Mouse (Mus musculus): ENCODE data around the gene Meltf. TPM values are rescaled to one million over a fixed set of nuclear protein-coding genes. Genes with fewer than 3 reads are reported as not detected.

Meltf gene
- total and polyA plus RNA-seq, 3 experiments, result not detected

GRCm38 (mm10) chr16:31834011-31834584 lies 44.5 kb upstream of the Meltf start:
- no peak for DNase-seq (ENCODE audit: low read depth, low spot score)
- H3K27ac ChIP-seq (ENCODE audit: control insufficient read depth, low read depth, low read length), result no peak overlapping the region
- H3K4me1 ChIP-seq (ENCODE audit: control insufficient read depth in 1 of 2, insufficient read depth in 2 of 2, low read length in 2 of 2), result no peaks in the 10 kb centered on the region
- no peak overlapping the region for H3K4me3 ChIP-seq (ENCODE audit: control insufficient read depth in 1 of 2, insufficient read depth in 1 of 2, low read depth in 2 of 2, low read length in 2 of 2)
- no peaks in the 10 kb centered on the region for H3K9me3 ChIP-seq (replicated peaks; ENCODE audit: insufficient read depth, low read length)
- TF ChIP-seq EP300 (IDR thresholded peaks at IDR 0.05; ENCODE audit: low read depth in 1 of 2, low read length in 2 of 2) (no peak), TCF12 (IDR thresholded peaks at IDR 0.05; ENCODE audit: low read depth, low read length) (no peak), JUND (IDR thresholded peaks at IDR 0.05; ENCODE audit: low read depth, low read length) (no peak), GATA1 (IDR thresholded peaks at IDR 0.05; ENCODE audit: low read depth, low read length) (no peak), RAD21 (IDR thresholded peaks at IDR 0.05; ENCODE audit: low read depth, low read length) (no peak), ZC3H11A (IDR thresholded peaks at IDR 0.05; ENCODE audit: low read depth, low read length) (no peak), MYB (IDR thresholded peaks at IDR 0.05; ENCODE audit: low read depth, low read length) (no peak)
- no peaks in the 10 kb centered on the region for H3K27me3 ChIP-seq (ENCODE audit: control insufficient read depth in 1 of 2, insufficient read depth in 2 of 2, low read length in 2 of 2)
- H3K79me2 ChIP-seq (ENCODE audit: control insufficient read depth, insufficient read depth, low read length, poor library complexity), result no peaks in the 10 kb centered on the region
- H3K36me3 ChIP-seq (ENCODE audit: control insufficient read depth in 1 of 2, insufficient read depth in 2 of 2, low read length in 2 of 2), result peaks cover 0 to 2% of the 10 kb centered on the region in 2 experiments; a peak in 3 of 4 replicates
- no peak overlapping the region for H3K9ac ChIP-seq (ENCODE audit: control insufficient read depth, low read depth, low read length, poor library complexity, severe bottlenecking)

GRCm38 (mm10) chr16:31834662-31835318 lies 43.8 kb upstream of the Meltf start:
- Histone ChIP-seq H3K9me3 (replicated peaks; ENCODE audit: insufficient read depth, low read length) (no peaks in the 10 kb centered on the region), H3K9ac (ENCODE audit: control insufficient read depth, low read depth, low read length, poor library complexity, severe bottlenecking) (no peak overlapping the region), H3K27me3 (ENCODE audit: control insufficient read depth in 1 of 2, insufficient read depth in 2 of 2, low read length in 2 of 2) (no peaks in the 10 kb centered on the region), H3K27ac (ENCODE audit: control insufficient read depth, low read depth, low read length) (no peak overlapping the region), H3K79me2 (ENCODE audit: control insufficient read depth, insufficient read depth, low read length, poor library complexity) (no peaks in the 10 kb centered on the region), H3K36me3 (ENCODE audit: control insufficient read depth in 1 of 2, insufficient read depth in 2 of 2, low read length in 2 of 2) (peaks cover 0 to 4% of the 10 kb centered on the region in 2 experiments; a peak in 3 of 4 replicates), H3K4me1 (ENCODE audit: control insufficient read depth in 1 of 2, insufficient read depth in 2 of 2, low read length in 2 of 2) (no peaks in the 10 kb centered on the region), H3K4me3 (ENCODE audit: control insufficient read depth in 1 of 2, insufficient read depth in 1 of 2, low read depth in 2 of 2, low read length in 2 of 2) (no peak overlapping the region)
- DNase-seq (ENCODE audit: low read depth, low spot score), result peak; percentile 13
- TF ChIP-seq ZMIZ1 (IDR thresholded peaks at IDR 0.05; ENCODE audit: low read depth, low read length), result no peak
- TF ChIP-seq NRF1 (IDR thresholded peaks at IDR 0.05; ENCODE audit: insufficient read depth, low read depth, low read length, poor library complexity, severe bottlenecking), result no peak
- no peak for TF ChIP-seq E2F4 (IDR thresholded peaks at IDR 0.05; ENCODE audit: borderline replicate concordance, low read depth, low read length)
- no peak for TF ChIP-seq RAD21 (IDR thresholded peaks at IDR 0.05; ENCODE audit: low read depth, low read length)
- no peak for TF ChIP-seq GATA1 (IDR thresholded peaks at IDR 0.05; ENCODE audit: low read depth, low read length)

GRCm38 (mm10) chr16:31837362-31837761 lies 41.2 kb upstream of the Meltf start:
- H3K36me3 ChIP-seq (ENCODE audit: control insufficient read depth in 1 of 2, insufficient read depth in 2 of 2, low read length in 2 of 2), result peaks cover 0 to 4% of the 10 kb centered on the region in 2 experiments; a peak in 3 of 4 replicates

More at GRCm38 (mm10) chr16:31837362-31837761, 41.2 kb upstream of the Meltf start:
- no peak for TF ChIP-seq E2F4 (IDR thresholded peaks at IDR 0.05; ENCODE audit: borderline replicate concordance, low read depth, low read length)
- TF ChIP-seq GATA1 (IDR thresholded peaks at IDR 0.05; ENCODE audit: low read depth, low read length), result no peak
- TF ChIP-seq CHD1 (IDR thresholded peaks at IDR 0.05; ENCODE audit: low read depth, low read length), result no peak
- TF ChIP-seq USF1 (IDR thresholded peaks at IDR 0.05; ENCODE audit: low read depth, low read length), result no peak
- no peak for TF ChIP-seq KAT2A (conservative IDR thresholded peaks at IDR 0.05; ENCODE audit: low read depth, low read length)
- no peak for DNase-seq (ENCODE audit: low read depth, low spot score)
- no peak overlapping the region for H3K27ac ChIP-seq (ENCODE audit: control insufficient read depth, low read depth, low read length)
- H3K4me3 ChIP-seq (ENCODE audit: control insufficient read depth in 1 of 2, insufficient read depth in 1 of 2, low read depth in 2 of 2, low read length in 2 of 2), result no peak overlapping the region
- H3K9ac ChIP-seq (ENCODE audit: control insufficient read depth, low read depth, low read length, poor library complexity, severe bottlenecking), result no peak overlapping the region
- no peaks in the 10 kb centered on the region for H3K79me2 ChIP-seq (ENCODE audit: control insufficient read depth, insufficient read depth, low read length, poor library complexity)
- no peaks in the 10 kb centered on the region for H3K4me1 ChIP-seq (ENCODE audit: control insufficient read depth in 1 of 2, insufficient read depth in 2 of 2, low read length in 2 of 2)
- H3K9me3 ChIP-seq (replicated peaks; ENCODE audit: insufficient read depth, low read length), result no peaks in the 10 kb centered on the region
- no peaks in the 10 kb centered on the region for H3K27me3 ChIP-seq (ENCODE audit: control insufficient read depth in 1 of 2, insufficient read depth in 2 of 2, low read length in 2 of 2)
